Mouse (Mus musculus): ENCODE results near the gene Cmtm4.
"Not testable (repeated sequence)": the region's sequence is repeated elsewhere in the genome, so short reads cannot be mapped to it uniquely, and the experiment has no call there.

DNA sequence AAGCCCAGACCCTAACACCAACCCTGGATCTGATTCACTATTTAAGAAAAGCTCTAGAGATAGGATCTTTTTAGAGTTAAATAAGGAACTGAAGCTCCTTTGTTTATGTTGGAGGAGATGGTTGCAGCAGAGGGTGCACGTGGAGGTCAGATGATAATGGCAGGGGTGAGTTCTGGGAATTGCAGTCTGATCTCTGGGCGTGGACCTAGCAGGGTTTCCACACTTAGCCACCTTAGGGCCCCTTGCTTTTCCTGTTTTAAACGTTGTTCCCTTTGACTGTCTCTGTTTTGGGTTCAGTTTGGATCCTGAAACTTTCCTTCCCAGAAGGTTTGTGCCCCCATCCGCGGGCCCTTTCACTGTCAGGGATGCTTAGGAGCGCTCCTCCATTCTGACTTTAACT is 87.3 kb downstream of the Cmtm4 start:
- TF ChIP-seq CTCF, EP300 (IDR thresholded peaks at IDR 0.05; ENCODE audit: low read depth): not testable (repeated sequence)

All from liver, embryonic 14.5 days (tissue).